Mouse (Mus musculus) intestine, embryonic 14.5 days (tissue): ENCODE data around the gene Psmd9. TPM values are rescaled to one million over a fixed set of nuclear protein-coding genes. Genes with fewer than 3 reads are reported as not detected.

ENCODE experiments used
- ATAC-seq: fragments of 200-750 bp; cut with Nextera tagmentation; replicated peaks from 2 replicates; pipeline ENCODE4 v1.8.0; 2017; ENCODE audit warnings: low read depth, moderate number of reproducible peaks, moderate TSS enrichment, moderate library complexity; ENCODE audit not compliant: low FRiP score, low TSS enrichment
- DNase-seq: peaks from one replicate; pipeline ENCODE4 v3.0.0-alpha.2; 2018; ENCODE audit warnings: low spot score
- H3K27ac ChIP-seq: fragments of 300-500 bp; sonication (generic); 2 replicates; pipeline ENCODE4 v1.5.1; 2014; ENCODE audit warnings: low read depth, mild to moderate bottlenecking, control low read depth
- H3K27me3 ChIP-seq: fragments of 300-500 bp; sonication (generic); replicated peaks from 2 replicates; pipeline ENCODE4 v1.6.1; 2014; ENCODE audit warnings: low read length, control low read depth; ENCODE audit not compliant: control insufficient read depth, insufficient read depth
- H3K36me3 ChIP-seq: fragments of 300-500 bp; sonication (generic); 2 replicates; pipeline ENCODE4 v1.6.1; 2014; ENCODE audit warnings: low read length, control low read depth; ENCODE audit not compliant: control insufficient read depth, insufficient read depth
- H3K4me1 ChIP-seq: fragments of 300-500 bp; sonication (generic); replicated peaks from 2 replicates; pipeline ENCODE4 v1.6.1; 2014; ENCODE audit warnings: low read length, control low read depth, mixed read lengths; ENCODE audit not compliant: control insufficient read depth, insufficient read depth
- H3K4me2 ChIP-seq: fragments of 300-500 bp; sonication (generic); 2 replicates; pipeline ENCODE4 v1.6.1; 2014; ENCODE audit warnings: low read length
- H3K4me3 ChIP-seq: fragments of 300-500 bp; sonication (generic); 2 replicates; pipeline ENCODE4 v1.5.1; 2014; ENCODE audit warnings: low read depth, low read length, control low read depth, mixed read lengths
- H3K9ac ChIP-seq: fragments of 300-500 bp; sonication (generic); 2 replicates; pipeline ENCODE4 v1.6.1; 2014; ENCODE audit warnings: mild to moderate bottlenecking, low read length
- H3K9me3 ChIP-seq: fragments of 300-500 bp; sonication (generic); 2 replicates; pipeline ENCODE4 v1.6.1; 2016; ENCODE audit warnings: low read length, control low read depth; ENCODE audit not compliant: control insufficient read depth
- WGBS: fragments of 180-500 bp; shearing (Covaris S2); extraction: QIAGEN DNeasy Blood & Tissue Kit; methylation state at CpG from one replicate; pipeline ENCODE4 v1.1.7; 2014; 5-methylcytosine and 5-hydroxymethylcytosine counted together
- polyA plus RNA-seq: library from polyadenylated mRNA; unstranded; fragments of >200 nt; fragmentation: Nextera tagmentation; extraction: Ambion mirVana; gene quantifications from 2 replicates; pipeline ENCODE4 v1.2.1, GENCODE M21; 2014

Psmd9 gene
- polyA plus RNA-seq, 1 experiment from 2014 or later: 58.6 TPM

GRCm38 (mm10) chr5:123156763-123157162, 12.4 kb upstream of the Psmd9 start:
- H3K4me3 ChIP-seq: no peak overlapping the region
- H3K9ac ChIP-seq: no peak overlapping the region
- no peak overlapping the region for H3K27ac ChIP-seq
- no peak overlapping the region for H3K4me2 ChIP-seq
- H3K27me3 ChIP-seq: no peaks in the 10 kb centered on the region
- WGBS: 88% methylated on average over 12 of the region's 12 CpGs
- DNase-seq (no peak), ATAC-seq (no peak)
- no peaks in the 10 kb centered on the region for H3K9me3 ChIP-seq
- H3K4me1 ChIP-seq: no peaks in the 10 kb centered on the region
- H3K36me3 ChIP-seq: peaks cover 89% of the 10 kb centered on the region

DNA sequence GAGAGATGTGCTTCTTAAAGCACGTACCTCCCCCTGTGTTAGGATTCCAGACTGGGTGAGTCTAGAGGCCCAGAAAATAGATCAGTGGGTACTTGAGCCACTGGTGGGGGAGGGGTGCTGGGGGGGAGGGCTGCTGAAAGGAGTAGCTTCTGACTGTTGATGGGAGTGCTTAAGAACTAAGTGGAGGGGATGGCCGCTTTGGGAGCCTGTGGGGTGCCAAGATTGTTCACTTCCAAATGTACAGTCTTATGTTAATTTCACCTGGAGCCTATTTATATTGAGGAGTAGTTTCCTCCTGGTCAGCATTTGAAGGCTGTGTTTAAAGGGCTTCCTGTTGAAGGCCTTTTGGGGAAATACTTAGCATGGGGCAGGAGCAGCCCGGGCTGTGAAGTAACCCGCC, 11.2 kb upstream of the Psmd9 start:
- H3K9ac ChIP-seq: no peak overlapping the region
- H3K4me2 ChIP-seq: no peak overlapping the region
- no peak overlapping the region for H3K4me3 ChIP-seq
- H3K27ac ChIP-seq: no peak overlapping the region
- H3K9me3 ChIP-seq: no peaks in the 10 kb centered on the region
- H3K27me3 ChIP-seq: no peaks in the 10 kb centered on the region
- no peaks in the 10 kb centered on the region for H3K4me1 ChIP-seq
- peaks cover 91% of the 10 kb centered on the region for H3K36me3 ChIP-seq
- no peak for DNase-seq
- WGBS: 92% methylated on average over 4 of the region's 4 CpGs
- ATAC-seq: no peak

DNA sequence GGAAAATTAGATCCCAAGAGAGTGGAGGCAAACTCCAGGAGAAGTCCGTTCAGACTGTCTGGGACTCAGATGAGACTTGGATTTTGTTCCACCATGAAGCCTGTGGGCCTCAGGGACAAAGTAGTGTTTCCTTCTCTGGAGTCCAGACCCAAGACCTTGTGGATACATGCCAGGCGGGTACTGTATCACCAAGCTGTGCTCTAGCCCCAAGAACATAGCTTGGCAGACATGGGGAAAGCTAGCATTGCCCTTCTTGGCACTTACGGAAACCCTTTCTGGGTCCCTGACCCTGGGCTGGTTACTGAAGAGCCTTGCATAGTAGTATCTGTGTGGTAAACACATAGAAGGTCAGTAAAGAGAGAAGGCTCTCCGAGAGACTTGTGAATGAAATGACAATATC, 9.8 kb upstream of the Psmd9 start:
- H3K27me3 ChIP-seq: no peaks in the 10 kb centered on the region
- H3K4me1 ChIP-seq: no peaks in the 10 kb centered on the region
- peaks cover 91% of the 10 kb centered on the region for H3K36me3 ChIP-seq
- no peak overlapping the region for H3K4me2 ChIP-seq
- ATAC-seq (no peak), DNase-seq (no peak)
- H3K4me3 ChIP-seq: no peak overlapping the region
- WGBS: 95% methylated on average over 4 of the region's 4 CpGs
- H3K9me3 ChIP-seq: no peaks in the 10 kb centered on the region
- no peak overlapping the region for H3K9ac ChIP-seq
- H3K27ac ChIP-seq: no peak overlapping the region

- WGBS: 96% methylated on average over 15 of the region's 15 CpGs
- no peak overlapping the region for H3K27ac ChIP-seq
These were observed 9.3 kb upstream of the Psmd9 start for GRCm38 (mm10) chr5:123159866-123160265.

GRCm38 (mm10) chr5:123160341-123160740, 8.9 kb upstream of the Psmd9 start:
- no peaks in the 10 kb centered on the region for H3K27me3 ChIP-seq
- ATAC-seq (no peak), DNase-seq (no peak)
- no peak overlapping the region for H3K4me3 ChIP-seq
- 88% methylated on average over 15 of the region's 15 CpGs for WGBS
- H3K27ac ChIP-seq: no peak overlapping the region
- no peaks in the 10 kb centered on the region for H3K4me1 ChIP-seq
- peaks cover 88% of the 10 kb centered on the region for H3K36me3 ChIP-seq
- no peaks in the 10 kb centered on the region for H3K9me3 ChIP-seq
- H3K4me2 ChIP-seq: no peak overlapping the region
- no peak overlapping the region for H3K9ac ChIP-seq

More at GRCm38 (mm10) chr5:123159866-123160265, 9.3 kb upstream of the Psmd9 start:
- Histone ChIP-seq H3K4me2 (no peak overlapping the region), H3K4me1 (no peaks in the 10 kb centered on the region), H3K27me3 (no peaks in the 10 kb centered on the region), H3K36me3 (peaks cover 90% of the 10 kb centered on the region), H3K9me3 (no peaks in the 10 kb centered on the region), H3K9ac (no peak overlapping the region), H3K4me3 (no peak overlapping the region)
- DNase-seq (no peak), ATAC-seq (no peak)

DNA sequence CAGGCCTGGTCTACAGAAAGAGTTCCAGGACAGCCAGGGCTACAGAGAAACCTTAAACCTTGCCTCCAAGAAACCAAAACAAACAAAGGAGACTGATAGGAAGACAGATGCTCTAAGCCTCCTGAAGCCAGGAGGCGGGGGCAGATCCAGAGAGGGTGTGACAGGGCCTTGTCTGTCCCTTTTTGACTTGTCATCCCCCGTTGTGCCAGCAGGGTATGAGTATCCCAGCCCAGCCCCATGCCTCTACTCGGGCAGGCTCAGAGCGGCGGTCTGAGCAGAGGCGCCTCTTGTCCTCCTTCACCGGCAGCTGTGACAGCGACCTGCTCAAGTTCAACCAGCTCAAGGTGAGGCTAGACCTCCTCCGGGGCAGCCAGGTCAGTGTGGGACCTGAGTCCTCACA, 6.3 kb upstream of the Psmd9 start:
- Histone ChIP-seq H3K4me1 (no peaks in the 10 kb centered on the region), H3K4me3 (no peak overlapping the region), H3K4me2 (no peak overlapping the region), H3K36me3 (peaks cover 87% of the 10 kb centered on the region), H3K9me3 (no peaks in the 10 kb centered on the region), H3K27ac (no peak overlapping the region), H3K9ac (no peak overlapping the region), H3K27me3 (no peaks in the 10 kb centered on the region)
- 89% methylated on average over 9 of the region's 9 CpGs for WGBS
- no peak for DNase-seq
- ATAC-seq: no peak

DNA sequence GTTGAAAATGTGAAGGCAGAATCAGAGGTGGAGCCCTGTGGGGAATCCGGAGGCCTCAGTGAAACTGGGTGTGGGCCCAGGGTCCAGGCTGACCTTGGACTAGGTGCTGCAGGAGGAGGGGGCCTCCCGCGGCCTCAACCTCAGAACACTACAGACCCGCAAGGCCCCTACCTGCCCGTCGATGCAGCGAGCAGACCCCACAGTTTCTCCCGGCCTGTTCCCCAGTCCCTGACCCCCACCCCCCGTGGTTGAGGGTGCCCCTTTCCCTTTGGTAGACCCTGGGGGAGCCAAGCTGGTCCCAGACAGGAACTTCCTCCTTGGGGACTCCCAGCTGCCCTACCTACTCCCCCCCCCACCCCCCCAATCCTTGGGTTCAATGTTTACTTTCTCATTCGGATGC, 2.8 kb upstream of the Psmd9 start:
- Histone ChIP-seq H3K4me1 (no peaks in the 10 kb centered on the region), H3K27me3 (no peaks in the 10 kb centered on the region), H3K9ac (no peak overlapping the region), H3K4me3 (no peak overlapping the region), H3K9me3 (no peaks in the 10 kb centered on the region), H3K36me3 (peaks cover 52% of the 10 kb centered on the region), H3K27ac (no peak overlapping the region), H3K4me2 (no peak overlapping the region)
- ATAC-seq: no peak
- no peak for DNase-seq
- WGBS: 89% methylated on average over 10 of the region's 10 CpGs

- no peak for ATAC-seq
- H3K36me3 ChIP-seq: peaks cover 41% of the 10 kb centered on the region
These were observed 1.6 kb upstream of the Psmd9 start for GRCm38 (mm10) chr5:123167591-123167990.

GRCm38 (mm10) chr5:123170365-123170764, 1.2 kb downstream of the Psmd9 start:
- no peak overlapping the region for H3K9ac ChIP-seq

More at GRCm38 (mm10) chr5:123167591-123167990, 1.6 kb upstream of the Psmd9 start:
- H3K4me1 ChIP-seq: 0 out of 2 replicates have a peak, but pooled peaks cover 6% of the 10 kb centered on the region
- no peaks in the 10 kb centered on the region for H3K9me3 ChIP-seq
- no peak overlapping the region for H3K9ac ChIP-seq
- H3K4me3 ChIP-seq: no peak overlapping the region
- H3K4me2 ChIP-seq: no peak overlapping the region
- H3K27ac ChIP-seq: no peak overlapping the region
- 85% methylated on average over 5 of the region's 5 CpGs for WGBS
- H3K27me3 ChIP-seq: no peaks in the 10 kb centered on the region
- DNase-seq: no peak

More at GRCm38 (mm10) chr5:123170365-123170764, 1.2 kb downstream of the Psmd9 start:
- 80% methylated on average over 9 of the region's 9 CpGs for WGBS
- Histone ChIP-seq H3K27me3 (no peaks in the 10 kb centered on the region), H3K9me3 (no peaks in the 10 kb centered on the region), H3K4me1 (0 out of 2 replicates have a peak, but pooled peaks cover 6% of the 10 kb centered on the region), H3K4me3 (no peak overlapping the region), H3K27ac (no peak overlapping the region), H3K4me2 (no peak overlapping the region), H3K36me3 (peaks cover 18% of the 10 kb centered on the region)
- ATAC-seq: no peak
- no peak for DNase-seq
